10 mouse cellular contexts compared by ENCODE assay signal in genomic region chr4:150937293-150938062, GRCm38 (mm10). TPM values are rescaled to one million over a fixed set of nuclear protein-coding genes. Genes with fewer than 3 reads are reported as not detected.
A peak's percentile ranks its signal among the peaks of the same experiment; 100 is the strongest.
DNase-seq lines count a peak whose midpoint lies in the region; ATAC-seq lines count a peak whose summit lies in the region.
"Had no signal": no experiment of that assay in that cellular context is flagged by ENCODE, and none has a peak within 500 bp of the region (broad histone marks: within the 10 kb centered on the region; RNA-seq: fewer than 3 reads in every experiment).

No protein-coding gene starts in this region.

- no peaks in the 10 kb centered on the region for H3K9me3 ChIP-seq in heart, embryonic 12.5 days (replicated peaks)
- H3K9me3 ChIP-seq in heart, embryonic 14.5 days (ENCODE audit: control insufficient read depth, low read length) = no peaks in the 10 kb centered on the region

- H3K27me3 ChIP-seq in heart, embryonic 12.5 days (replicated peaks) = no peaks in the 10 kb centered on the region; the same call in 1 of the 2 replicates
- 0 out of 2 replicates have a peak, but pooled peaks cover 6% of the 10 kb centered on the region for H3K27me3 ChIP-seq in heart, embryonic 14.5 days (ENCODE audit: control insufficient read depth, insufficient read depth, low read length)
- H3K27me3 ChIP-seq: Patski had no signal

- ATAC-seq in heart, embryonic 12.5 days (ENCODE audit: insufficient number of reproducible peaks, low FRiP score) = no peak
- no peak for ATAC-seq in heart, embryonic 14.5 days (ENCODE audit: insufficient number of reproducible peaks, insufficient read depth, low FRiP score, low read depth)
- ATAC-seq: Patski had no signal

- no peak overlapping the region for H3K9ac ChIP-seq in heart, embryonic 12.5 days
- no peak overlapping the region for H3K9ac ChIP-seq in heart, embryonic 14.5 days (ENCODE audit: low read length)

- H3K36me3 ChIP-seq in heart, embryonic 12.5 days = no peaks in the 10 kb centered on the region
- no peaks in the 10 kb centered on the region for H3K36me3 ChIP-seq in heart, embryonic 14.5 days (ENCODE audit: control insufficient read depth, insufficient read depth, low read length)

- intact Hi-C loops in heart, postnatal 36 days (cut with DNase I) = no loop called here
- intact Hi-C loops in left cerebral cortex, postnatal 14 days (cut with DNase I) = no loop called here

- H3K4me3 ChIP-seq in heart, embryonic 12.5 days = peak overlapping the region; percentile 20
- H3K4me3 ChIP-seq in heart, embryonic 14.5 days (ENCODE audit: control insufficient read depth in 1 of 2, insufficient read depth in 1 of 2, low read depth in 1 of 2, low read length in 2 of 2) = peak overlapping the region; percentile 4 to 14; a peak in 3 of 4 replicates

- H3K27ac ChIP-seq in heart, embryonic 12.5 days (ENCODE audit: poor library complexity, severe bottlenecking) = no peak overlapping the region
- no peak overlapping the region for H3K27ac ChIP-seq in heart, embryonic 14.5 days (replicated peaks in 1 of 2; ENCODE audit: control insufficient read depth in 1 of 2, insufficient read depth in 1 of 2, low read depth in 2 of 2, low read length in 2 of 2)

- peak overlapping the region; percentile 60 for H3K4me2 ChIP-seq in heart, embryonic 12.5 days
- H3K4me2 ChIP-seq in heart, embryonic 14.5 days (ENCODE audit: low read length) = peak overlapping the region; percentile 56

- DNase-seq in heart, postnatal 36 days = no peak
- peak; percentile 38 for DNase-seq in urinary bladder, postnatal 14 days (ENCODE audit: low spot score)
- no peak for DNase-seq in urinary bladder, postnatal 4 days (ENCODE audit: low spot score in 2 of 2)
- DNase-seq in left cerebral cortex, postnatal 14 days (ENCODE audit: low spot score in 2 of 2) = peak; percentile 40 to 58
- DNase-seq in thymus, postnatal 25 days = peak; percentile 59
- DNase-seq in testis, postnatal 14 days (ENCODE audit: low spot score) = no peak

- 75% methylated on average over 16 of the region's 16 CpGs for WGBS in heart, embryonic 12.5 days
- WGBS in heart, embryonic 14.5 days = 66% methylated on average over 16 of the region's 16 CpGs

- H3K4me1 ChIP-seq in heart, embryonic 12.5 days (replicated peaks) = peaks cover 10% of the 10 kb centered on the region; the same call in 1 of the 2 replicates
- H3K4me1 ChIP-seq in heart, embryonic 14.5 days (ENCODE audit: control insufficient read depth in 2 of 2, insufficient read depth in 2 of 2, low read length in 2 of 2) = peaks cover 0 to 8% of the 10 kb centered on the region in 2 experiments; a peak in 2 of 4 replicates

RNA-seq across cellular contexts. Expression of gene Tnfrsf9, which starts 23.1 kb away (rescaled TPM):
- 0.28 and 0.37 TPM in 2 replicates for polyA plus RNA-seq in heart, embryonic 12.5 days (2016; fragmentation: Nextera tagmentation; extraction: Ambion mirVana)
- under 1 TPM in 1 of 2 experiments, not detected in 1; 0.25 TPM for total RNA-seq in heart, postnatal 36 days (2021)
- 1.8 and 2.1 TPM in 2 replicates for polyA plus RNA-seq in heart, embryonic 14.5 days (2014; fragmentation: Nextera tagmentation; extraction: Ambion mirVana)
- total RNA-seq in left cerebral cortex, postnatal 14 days (2021) = under 1 TPM; 0.36 to 0.40 TPM

RNA-seq across cellular contexts. Expression of gene Park7, which starts 23.2 kb away (rescaled TPM):
- polyA plus RNA-seq in heart, embryonic 12.5 days (2016; fragmentation: Nextera tagmentation; extraction: Ambion mirVana) = 306 and 308 TPM in 2 replicates
- 100 to 1,000 TPM; 247 to 253 TPM for total RNA-seq in heart, postnatal 36 days (2021)
- 333 and 351 TPM in 2 replicates for polyA plus RNA-seq in heart, embryonic 14.5 days (2014; fragmentation: Nextera tagmentation; extraction: Ambion mirVana)
- total RNA-seq in left cerebral cortex, postnatal 14 days (2021) = 100 to 1,000 TPM; 203 to 206 TPM

RNA-seq across cellular contexts. Expression of gene Uts2, which starts 59.4 kb away (rescaled TPM):
- not detected in 2 replicates for polyA plus RNA-seq in heart, embryonic 12.5 days (2016; fragmentation: Nextera tagmentation; extraction: Ambion mirVana)
- not detected for total RNA-seq in heart, postnatal 36 days (2021)
- not detected in 2 replicates for polyA plus RNA-seq in heart, embryonic 14.5 days (2014; fragmentation: Nextera tagmentation; extraction: Ambion mirVana)
- total RNA-seq in left cerebral cortex, postnatal 14 days (2021) = not detected
- total RNA-seq: heart, adult 18-20 months had no signal
- polyA plus RNA-seq: Patski had no signal

Comparison
In these comparisons a context has a peak if more than half of its experiments do, and no peak if none do; other contexts are left out.
1. DNase-seq: peak in urinary bladder, postnatal 14 days (single experiment), left cerebral cortex, postnatal 14 days (2 of 2) and thymus, postnatal 25 days (single experiment); none in heart, postnatal 36 days (0 of 2), urinary bladder, postnatal 4 days (0 of 2) and testis, postnatal 14 days (single experiment).